Mouse (Mus musculus) lung, adult 18-20 months (tissue): Measurements from ENCODE around the gene Klhdc7b.

ENCODE experiments used
- DNase-seq, 2 experiments: peaks; one replicate each; pipeline ENCODE4 v3.0.0; 2022; ENCODE audit warnings: mixed read lengths in 2 of 2

Klhdc7b gene

GRCm38 (mm10) chr15:89384617-89385016, at the start of gene Klhdc7b:
TSS of gene Klhdc7b (plus strand) at chr15:89384917.
- DNase-seq = no peak

- no peak for DNase-seq
These were observed 48.3 kb upstream of the Klhdc7b start for GRCm38 (mm10) chr15:89336422-89336821.

- DNase-seq = no peak
These were observed 45.0 kb upstream of the Klhdc7b start for GRCm38 (mm10) chr15:89339696-89340095.

- no peak for DNase-seq
These were observed 44.6 kb upstream of the Klhdc7b start for GRCm38 (mm10) chr15:89340136-89340535.

- DNase-seq = no peak
These were observed 43.0 kb upstream of the Klhdc7b start for GRCm38 (mm10) chr15:89341678-89342077.

- DNase-seq = no peak
These were observed 41.4 kb upstream of the Klhdc7b start for GRCm38 (mm10) chr15:89343325-89343724.

GRCm38 (mm10) chr15:89350447-89350846, 34.3 kb upstream of the Klhdc7b start:
- DNase-seq = peak in 1 of 2 experiments; percentile 38

- no peak for DNase-seq
These were observed 33.4 kb upstream of the Klhdc7b start for GRCm38 (mm10) chr15:89351302-89351701.

GRCm38 (mm10) chr15:89352054-89352453, 32.7 kb upstream of the Klhdc7b start:
- DNase-seq = no peak

- DNase-seq = no peak
These were observed 31.9 kb upstream of the Klhdc7b start for GRCm38 (mm10) chr15:89352795-89353194.

- no peak for DNase-seq
These were observed 30.9 kb upstream of the Klhdc7b start for GRCm38 (mm10) chr15:89353837-89354236.

- DNase-seq = no peak
These were observed 30.3 kb upstream of the Klhdc7b start for GRCm38 (mm10) chr15:89354455-89354854.

GRCm38 (mm10) chr15:89355241-89356187, 29.2 kb upstream of the Klhdc7b start, which contains the start of the genes Lmf2 and Ncaph2:
TSS of gene Lmf2 (minus strand) at chr15:89355659.
TSS of gene Ncaph2 (plus strand) at chr15:89355719.
- DNase-seq = peak; percentile 94 to 96

GRCm38 (mm10) chr15:89356372-89356771, 28.3 kb upstream of the Klhdc7b start:
- peak; percentile 56 to 65 for DNase-seq

GRCm38 (mm10) chr15:89358784-89359183, 25.9 kb upstream of the Klhdc7b start:
- DNase-seq = no peak

GRCm38 (mm10) chr15:89363051-89363450, 21.7 kb upstream of the Klhdc7b start:
- DNase-seq = peak; percentile 69 to 83

GRCm38 (mm10) chr15:89365141-89365551, 19.6 kb upstream of the Klhdc7b start:
- DNase-seq = no peak

- DNase-seq = no peak
These were observed 12.6 kb upstream of the Klhdc7b start for GRCm38 (mm10) chr15:89372068-89372467.

- no peak for DNase-seq
These were observed 12.2 kb upstream of the Klhdc7b start for GRCm38 (mm10) chr15:89372536-89372935.

GRCm38 (mm10) chr15:89373027-89373761, 11.5 kb upstream of the Klhdc7b start:
- peak; percentile 86 to 91 for DNase-seq

- DNase-seq = peak; percentile 88 to 92
These were observed 10.9 kb upstream of the Klhdc7b start, which contains the start of gene Sco2 for GRCm38 (mm10) chr15:89373762-89374248. TSS of gene Sco2 (minus strand) at chr15:89373846.

- no peak for DNase-seq
These were observed 10.4 kb upstream of the Klhdc7b start for GRCm38 (mm10) chr15:89374340-89374739.
